Mouse (Mus musculus): Measurements from ENCODE around the gene Mrpl1. TPM values are rescaled to one million over a fixed set of nuclear protein-coding genes. Genes with fewer than 3 reads are reported as not detected.

Gene Mrpl1
- total RNA-seq, 4 experiments from 2014 or later, result 21.1 to 25.7 (median 22.2) TPM

DNA sequence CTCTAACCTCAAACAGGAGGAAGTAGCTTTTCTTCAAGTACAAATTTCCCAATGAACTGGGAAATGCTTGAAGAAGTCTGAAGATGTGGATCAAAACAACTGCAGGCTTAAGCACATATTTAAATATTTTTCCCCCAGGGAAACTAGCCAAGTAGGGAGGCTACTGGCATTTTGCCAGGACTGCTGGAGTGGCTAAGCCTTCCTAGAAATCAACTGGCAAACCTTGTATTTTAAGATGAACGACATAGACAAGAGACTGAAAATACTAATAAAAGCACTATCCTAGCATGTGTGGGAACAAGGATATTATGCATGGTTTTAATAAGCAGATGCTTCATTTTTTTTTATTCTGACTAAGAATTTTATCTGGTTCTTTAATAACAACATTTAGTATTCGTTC, 2.4 kb upstream of the Mrpl1 start:
- no peak for DNase-seq (ENCODE audit: low spot score in 2 of 2)

DNA sequence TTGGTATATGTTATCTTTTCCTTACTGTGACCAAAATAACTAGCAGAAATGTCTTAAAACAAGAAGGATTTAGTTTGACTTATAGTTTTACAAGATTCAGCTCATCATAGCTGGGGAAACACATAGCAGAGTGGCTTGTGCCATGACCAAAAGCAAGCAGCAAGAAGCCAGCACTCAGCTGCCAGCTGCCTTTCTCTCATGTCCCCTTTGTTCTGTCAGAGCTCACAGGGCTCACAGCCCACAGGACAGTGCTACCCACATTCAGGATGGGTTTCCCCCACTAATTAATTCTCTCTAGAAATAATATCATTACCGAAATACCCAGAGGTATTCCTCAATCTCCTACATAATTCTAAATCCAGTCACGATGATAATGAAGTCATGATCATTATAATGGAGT, 1.8 kb upstream of the Mrpl1 start:
- no peak for DNase-seq (ENCODE audit: low spot score in 2 of 2)

DNA sequence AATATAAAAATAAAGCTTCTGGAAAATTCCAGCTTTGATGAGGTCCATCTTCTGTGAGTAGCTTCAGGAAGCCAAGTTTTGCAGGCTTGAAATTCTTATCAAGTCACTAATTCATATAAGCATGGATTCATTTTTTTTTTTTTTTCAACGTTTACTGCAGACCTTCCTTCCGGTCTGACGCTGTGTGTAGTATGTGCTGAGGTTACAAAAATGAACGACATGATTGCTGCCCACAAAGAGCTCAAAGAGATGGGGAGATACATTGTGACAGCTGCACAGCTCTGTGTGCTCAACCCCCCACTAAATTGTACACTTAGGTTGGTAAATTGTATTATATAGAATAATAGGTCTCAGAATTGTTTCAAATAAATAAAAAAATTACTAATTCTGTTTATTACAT, 750 bp upstream of the Mrpl1 start:
- no peak for DNase-seq (ENCODE audit: low spot score in 2 of 2)

DNA sequence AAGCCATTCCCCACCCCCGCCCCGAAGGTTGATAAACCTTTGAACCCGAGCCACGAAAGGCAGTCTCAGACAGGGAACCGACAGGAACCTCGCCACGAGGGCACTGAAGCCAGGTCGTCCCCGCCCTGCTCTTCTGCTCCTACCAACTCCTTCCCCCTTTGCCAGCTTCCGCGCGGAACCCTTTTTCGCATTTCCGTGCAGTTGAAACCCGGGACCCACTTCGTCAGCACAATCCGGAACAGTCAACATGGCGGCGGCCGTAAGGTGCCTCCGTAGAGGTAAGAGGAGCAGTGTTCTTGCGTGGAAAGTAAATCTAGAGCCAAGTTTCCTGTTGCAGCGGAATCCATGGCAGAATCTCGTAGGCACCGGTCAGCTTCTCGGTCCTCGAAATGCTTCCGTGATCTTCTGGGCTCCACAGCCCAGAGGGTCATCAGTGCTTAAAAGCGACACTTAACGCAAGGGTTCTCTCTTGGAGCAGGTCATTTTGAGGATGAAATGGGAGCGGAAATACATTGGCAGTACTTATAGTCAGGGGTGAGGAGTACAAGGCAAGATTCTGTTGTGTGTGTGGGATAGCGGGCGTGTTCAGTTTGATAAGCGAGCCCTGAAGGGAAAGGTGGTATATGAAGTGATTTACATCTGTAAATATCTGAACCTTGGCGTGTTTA, 757 bp downstream of the Mrpl1 start:
- peak; percentile 87 to 89 for DNase-seq (ENCODE audit: low spot score in 2 of 2)

DNA sequence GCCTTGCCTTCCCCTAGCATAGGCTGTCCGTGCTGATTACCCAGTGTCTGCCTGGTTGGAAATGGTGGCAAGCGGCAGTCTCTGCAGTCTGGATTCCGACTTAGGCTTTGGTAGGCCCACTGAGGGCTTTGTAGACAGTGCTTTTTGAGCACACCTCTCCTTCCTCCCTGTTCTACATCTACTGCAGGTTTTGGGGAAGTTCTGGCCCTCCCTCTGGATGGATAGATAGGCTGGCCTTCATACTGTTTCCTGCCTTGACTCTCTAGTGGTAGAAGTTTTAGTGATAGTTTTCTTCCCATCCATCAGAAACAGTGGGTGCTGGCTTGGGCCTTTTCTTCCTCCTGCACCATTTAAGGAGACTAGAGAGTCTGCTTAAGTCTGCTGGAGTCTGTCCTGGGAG, 9.4 kb downstream of the Mrpl1 start:
- DNase-seq (ENCODE audit: low spot score in 2 of 2), result no peak

DNA sequence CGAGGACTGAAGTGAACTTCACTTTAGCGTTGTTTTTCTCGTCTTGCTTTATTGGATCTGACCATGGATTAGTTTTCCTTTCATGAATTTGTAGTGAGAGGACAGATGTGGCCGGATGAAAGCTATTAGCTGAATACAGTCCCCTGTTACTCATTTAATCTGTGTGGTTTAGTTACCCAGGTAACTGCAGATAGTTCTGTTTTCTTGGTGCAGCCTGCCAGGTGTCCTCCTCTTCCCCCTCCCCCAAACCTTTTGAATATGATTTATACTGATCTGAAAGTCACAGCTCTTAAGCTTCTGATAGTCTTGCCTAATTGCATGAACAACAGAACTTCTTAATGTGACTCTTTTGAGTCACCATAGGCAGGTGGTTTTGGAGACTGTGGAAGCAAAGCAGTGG, 10.2 kb downstream of the Mrpl1 start:
- DNase-seq (ENCODE audit: low spot score in 2 of 2), result no peak

DNA sequence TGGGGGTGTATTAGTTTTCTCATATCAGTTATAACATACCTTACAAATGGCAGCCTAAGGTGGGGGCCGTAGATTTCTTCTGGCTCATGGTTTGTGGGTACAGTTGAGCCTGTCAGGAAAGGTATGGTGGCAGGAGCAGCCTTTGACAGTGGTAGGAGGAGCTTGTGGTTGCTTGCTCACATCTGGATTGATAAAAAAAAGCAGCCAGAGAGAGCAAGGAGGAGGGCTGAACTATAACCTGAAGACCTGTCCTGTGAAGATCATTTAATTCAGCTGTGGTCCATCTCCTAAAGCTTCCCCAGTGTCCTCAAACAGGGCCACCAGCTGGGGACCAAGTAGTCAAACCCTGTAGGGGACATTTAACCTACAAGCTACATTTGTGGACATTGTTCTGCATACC, 12.0 kb downstream of the Mrpl1 start:
- DNase-seq (ENCODE audit: low spot score in 2 of 2), result no peak

DNA sequence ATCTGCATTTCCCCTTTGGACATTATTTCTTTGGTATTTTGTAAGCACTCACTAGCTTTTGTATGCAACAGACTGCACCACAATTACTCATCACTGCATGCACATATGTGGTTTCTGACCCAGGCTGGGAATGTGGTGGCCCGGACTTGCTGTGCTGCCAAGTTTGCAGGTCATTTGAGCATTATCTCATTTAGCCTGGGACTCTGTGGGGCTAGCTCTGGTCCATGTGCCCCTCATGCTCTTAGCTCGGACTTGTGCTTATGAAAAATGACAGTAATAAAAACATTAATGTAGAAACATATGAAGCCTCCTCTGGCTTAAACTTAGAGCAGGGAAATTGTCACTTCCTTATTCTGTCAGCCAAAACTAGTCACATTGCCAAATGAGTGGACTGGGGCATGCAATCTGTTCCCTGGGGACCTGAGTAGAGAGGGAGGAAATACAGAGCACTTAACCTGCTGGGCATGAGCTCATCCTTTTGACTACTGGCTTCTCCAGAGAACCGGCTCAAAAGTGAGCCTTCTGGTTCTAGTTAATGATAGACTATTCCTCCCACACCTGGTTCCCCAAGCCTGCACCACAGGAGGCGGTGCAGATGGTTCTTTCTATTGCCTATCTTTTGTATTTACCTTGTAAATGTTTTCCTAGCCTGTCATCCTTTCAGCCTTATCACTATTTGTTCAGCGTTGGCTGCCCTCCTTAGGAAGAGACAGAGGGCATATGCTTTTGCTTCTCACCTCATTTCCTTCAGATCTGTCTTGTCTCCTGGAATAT, 12.7 kb downstream of the Mrpl1 start:
- no peak for DNase-seq (ENCODE audit: low spot score in 2 of 2)

DNA sequence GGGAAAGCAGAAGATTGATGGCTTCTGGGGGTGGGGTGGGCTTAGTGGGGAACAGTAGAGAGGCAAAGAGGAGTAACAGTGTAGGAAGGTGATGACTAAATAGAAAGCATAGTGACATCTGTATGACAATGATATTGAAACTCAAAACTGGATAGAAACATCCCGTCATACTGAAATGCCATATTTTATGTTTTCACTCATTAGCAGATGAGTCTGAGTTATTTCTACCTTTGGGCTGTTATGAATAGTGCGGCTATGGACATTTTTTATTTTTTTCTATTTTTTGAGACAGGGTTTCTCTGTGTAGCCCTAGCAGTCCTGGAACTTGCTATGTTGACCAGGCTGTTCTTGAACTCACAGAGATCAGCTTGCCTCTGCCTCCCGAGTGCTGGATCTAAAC, 13.7 kb downstream of the Mrpl1 start:
- DNase-seq (ENCODE audit: low spot score in 2 of 2), result no peak

DNA sequence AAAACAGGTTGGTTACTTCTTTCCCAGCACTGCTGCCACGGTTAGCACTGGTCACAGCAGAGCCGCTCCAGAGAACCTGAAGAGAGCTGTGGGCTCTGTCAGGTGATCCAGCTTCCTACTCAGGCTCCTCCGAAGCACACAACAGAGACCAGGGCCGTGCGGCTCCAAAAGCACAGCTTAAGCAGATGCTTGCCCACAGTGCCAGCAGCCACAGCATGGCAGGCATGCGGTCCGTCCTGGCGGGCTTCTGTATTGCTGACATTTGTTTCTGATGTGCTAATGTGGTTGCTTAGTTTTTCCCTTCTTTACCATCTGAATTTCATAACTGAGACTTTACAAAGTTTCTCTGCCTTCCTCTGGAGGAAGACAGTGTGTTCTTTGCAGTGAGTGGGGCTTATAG, 17.2 kb downstream of the Mrpl1 start:
- no peak for DNase-seq (ENCODE audit: low spot score in 2 of 2)

DNA sequence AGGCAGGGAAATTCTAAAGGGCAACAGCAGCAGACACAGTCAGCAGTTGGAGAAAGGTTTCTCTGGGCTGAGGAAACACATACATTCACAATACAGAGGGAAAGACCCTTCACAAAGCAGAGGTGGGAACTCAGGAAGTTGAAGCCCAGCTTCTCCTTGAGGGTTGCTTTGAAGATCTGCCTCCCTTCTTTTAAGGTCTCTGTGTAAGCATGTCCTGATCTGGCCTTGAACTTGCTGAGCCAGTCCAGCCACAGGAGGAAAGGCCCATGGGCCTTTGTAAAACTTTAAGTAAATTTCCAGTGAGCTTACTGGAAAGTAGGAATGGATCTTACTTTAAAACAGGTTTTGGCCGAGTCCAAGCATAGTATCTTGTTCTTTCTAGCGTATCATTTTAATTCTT, 19.7 kb downstream of the Mrpl1 start:
- no peak for DNase-seq (ENCODE audit: low spot score in 2 of 2)

DNA sequence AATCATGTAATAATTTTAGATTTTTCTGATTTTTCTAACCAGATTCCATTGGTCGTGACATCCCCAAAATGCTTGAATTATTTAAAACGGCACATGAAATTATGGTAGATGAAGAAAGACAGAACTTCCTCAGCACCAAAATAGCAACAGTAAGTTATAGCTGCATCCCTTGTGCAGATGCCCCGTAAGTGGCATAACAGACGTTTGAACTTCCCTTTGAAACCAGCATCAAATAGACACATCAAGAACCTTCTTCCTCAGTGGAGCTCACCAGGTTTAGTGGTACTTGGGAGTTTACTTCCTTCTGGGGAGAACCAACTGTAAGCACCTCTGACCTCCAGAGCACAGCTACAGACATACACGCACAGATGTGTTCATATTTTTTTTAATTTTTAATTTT, 29.5 kb downstream of the Mrpl1 start:
- DNase-seq (ENCODE audit: low spot score in 2 of 2), result no peak

DNA sequence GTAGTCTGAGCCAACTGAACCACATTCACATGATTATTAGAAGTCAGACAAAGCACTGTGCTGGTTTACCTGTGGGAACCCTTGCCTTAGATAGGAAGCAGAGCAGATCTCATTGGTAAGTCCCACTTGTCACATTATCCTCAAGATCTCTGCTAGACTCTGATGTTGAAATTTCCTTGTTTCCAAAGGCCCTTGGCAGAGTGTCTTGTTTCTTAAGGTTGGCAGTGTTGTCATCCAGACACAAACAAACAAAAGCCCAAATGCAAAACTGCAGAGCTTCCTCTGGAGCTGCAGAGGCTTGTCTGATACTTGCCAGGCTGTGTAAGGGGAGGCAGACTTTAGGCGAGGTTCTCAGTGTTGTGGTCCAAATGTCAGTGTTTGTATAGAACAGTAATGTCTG, 31.6 kb downstream of the Mrpl1 start:
- no peak for DNase-seq (ENCODE audit: low spot score in 2 of 2)

DNA sequence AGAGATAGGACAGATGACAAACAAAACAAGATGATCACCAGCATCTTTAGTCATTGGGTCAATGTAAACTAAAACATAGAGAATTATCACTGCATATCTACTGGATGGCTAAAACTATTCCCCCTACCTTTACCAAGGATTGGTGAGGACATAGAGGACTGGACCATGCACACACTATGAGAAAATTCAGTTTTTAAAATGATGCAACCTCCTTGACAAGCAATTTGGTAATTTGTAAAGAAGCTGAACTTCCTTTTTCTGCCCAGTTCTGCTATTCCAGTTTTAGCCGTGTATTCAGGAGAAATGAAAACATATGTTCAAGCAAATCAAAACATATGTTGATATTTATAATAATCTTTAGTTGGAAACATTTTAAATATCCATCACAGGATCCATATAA, 35.2 kb downstream of the Mrpl1 start:
- DNase-seq (ENCODE audit: low spot score in 2 of 2), result no peak

DNA sequence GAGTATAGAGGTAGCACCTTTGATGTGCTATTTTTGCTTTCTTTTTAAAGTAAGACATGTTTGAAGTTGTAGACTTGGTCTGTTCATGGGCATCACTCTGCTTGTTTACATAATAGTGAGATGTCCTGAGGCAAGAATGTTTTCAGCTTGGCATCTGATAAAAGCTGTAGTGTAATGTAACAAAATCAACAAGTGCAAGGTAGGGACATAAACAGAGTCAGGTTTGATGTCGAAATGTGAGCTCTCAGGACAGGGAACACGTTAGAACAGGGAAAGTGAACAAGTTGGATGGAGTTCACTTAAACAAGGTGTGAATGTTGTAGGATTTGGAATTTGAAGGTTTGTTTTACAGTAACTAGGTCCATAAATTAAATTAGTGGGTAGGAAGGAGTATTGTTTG, 44.7 kb downstream of the Mrpl1 start:
- DNase-seq (ENCODE audit: low spot score in 2 of 2), result no peak

DNA sequence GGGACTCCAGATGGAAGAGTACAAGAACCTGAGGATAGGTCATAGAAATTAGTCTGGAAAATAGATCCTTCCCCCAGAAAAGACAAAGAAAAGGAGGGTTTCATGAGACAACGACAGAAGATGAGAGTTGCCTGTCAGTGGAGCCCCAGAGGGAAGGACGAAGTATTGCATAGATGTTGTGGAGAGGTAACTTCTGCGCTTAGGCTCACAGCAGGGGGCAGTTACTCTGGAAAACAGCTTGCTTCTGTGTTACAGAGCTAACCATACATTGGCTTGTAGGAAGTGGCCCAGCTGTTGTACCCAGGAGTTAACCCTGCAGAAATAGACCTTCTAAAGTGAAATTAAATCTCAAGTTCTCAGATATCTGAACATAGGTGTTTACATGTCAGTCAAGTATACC, 45.9 kb downstream of the Mrpl1 start:
- DNase-seq (ENCODE audit: low spot score in 2 of 2), result no peak

DNA sequence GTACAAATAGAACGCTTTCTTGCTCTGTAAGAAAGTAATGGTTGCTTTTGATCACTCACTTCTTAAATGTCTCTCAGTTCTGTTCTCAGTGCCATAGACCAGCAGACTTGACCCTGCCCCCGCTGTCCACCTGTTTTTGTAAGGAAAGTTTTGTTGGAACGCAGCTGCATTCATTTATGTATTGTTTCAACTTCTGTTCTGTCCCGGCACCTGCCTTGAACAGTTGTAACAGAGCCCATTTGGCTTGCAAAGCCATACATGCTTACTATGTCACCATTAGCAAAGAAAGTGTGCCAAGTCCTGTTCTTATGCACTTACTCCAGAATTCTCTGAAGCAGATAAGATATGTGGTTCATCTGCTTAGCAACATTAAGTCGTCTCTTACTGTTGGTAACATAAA, 48.9 kb downstream of the Mrpl1 start:
- DNase-seq (ENCODE audit: low spot score in 2 of 2), result no peak

DNA sequence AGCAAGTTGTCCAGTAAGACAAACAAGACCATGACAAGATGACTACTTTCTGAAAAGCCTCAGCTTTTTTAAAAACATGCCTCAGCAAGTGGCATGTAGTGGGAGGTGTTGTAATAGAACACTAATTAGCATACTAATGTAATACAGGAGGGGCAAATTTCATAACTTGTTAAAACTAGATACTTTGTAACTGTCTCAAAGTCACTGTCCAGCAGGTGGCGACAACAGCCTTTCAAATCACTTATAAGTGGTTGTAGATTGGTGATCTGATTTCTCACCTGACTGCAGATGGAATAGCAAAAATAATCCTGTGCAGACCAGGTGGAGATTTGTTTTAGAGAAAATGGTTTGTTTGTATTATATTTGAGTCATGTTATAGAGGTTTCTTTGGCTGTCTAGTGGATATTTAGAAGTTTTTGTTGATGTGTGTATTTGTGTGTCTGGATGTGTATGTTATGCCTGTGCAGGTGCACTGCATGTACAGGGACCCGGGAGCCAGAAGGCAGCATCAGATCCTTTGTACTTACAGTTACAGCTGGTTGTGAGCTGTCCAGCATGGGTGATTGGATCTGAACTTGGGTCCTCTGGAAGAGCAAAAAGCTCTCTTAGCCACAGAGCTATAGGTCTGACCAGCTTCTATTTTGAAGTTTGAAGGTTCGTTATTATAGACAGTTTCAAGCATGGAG, 57.9 kb downstream of the Mrpl1 start:
- peak; percentile 10 to 17 for DNase-seq (ENCODE audit: low spot score in 2 of 2)

DNA sequence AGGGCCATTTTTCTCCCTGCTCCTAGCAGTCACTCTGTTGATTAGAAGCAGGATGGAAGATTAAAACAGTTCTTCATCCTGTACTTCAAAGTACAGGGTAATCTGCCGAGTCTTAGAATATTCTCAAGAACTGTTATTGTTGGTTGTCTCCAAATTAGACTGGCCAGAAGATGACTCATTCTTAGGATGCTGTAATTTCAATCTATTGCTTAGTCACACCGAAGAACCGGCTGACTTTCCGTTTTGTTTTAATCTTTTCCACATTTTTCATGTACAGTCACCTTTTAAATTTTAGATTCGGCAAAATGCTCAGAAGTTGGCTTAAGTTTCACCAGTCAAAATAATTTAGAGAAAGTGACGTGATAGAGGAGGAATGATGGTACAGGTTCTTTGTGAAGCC, 61.8 kb downstream of the Mrpl1 start:
- DNase-seq (ENCODE audit: low spot score in 2 of 2), result no peak

DNA sequence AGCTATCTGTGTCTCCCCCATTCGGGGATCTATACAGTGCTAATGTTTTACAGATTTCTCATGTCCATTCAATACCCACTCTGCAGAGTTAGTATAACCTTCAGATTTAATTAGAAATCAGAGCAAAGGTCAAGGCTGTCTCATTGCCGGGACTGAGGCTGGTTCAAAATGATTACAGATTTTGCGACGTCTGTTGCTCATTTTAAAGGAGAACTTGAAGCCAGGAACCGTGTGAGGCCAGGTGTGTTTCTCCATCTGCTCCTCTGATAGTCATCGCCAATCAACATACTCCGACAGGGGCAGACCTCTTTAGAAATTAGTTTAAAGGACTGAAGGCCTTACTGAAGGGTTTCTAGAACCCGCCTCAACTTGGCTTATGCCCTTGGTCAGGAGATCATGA, 96.5 kb downstream of the Mrpl1 start:
- DNase-seq (ENCODE audit: low spot score in 2 of 2), result no peak

DNA sequence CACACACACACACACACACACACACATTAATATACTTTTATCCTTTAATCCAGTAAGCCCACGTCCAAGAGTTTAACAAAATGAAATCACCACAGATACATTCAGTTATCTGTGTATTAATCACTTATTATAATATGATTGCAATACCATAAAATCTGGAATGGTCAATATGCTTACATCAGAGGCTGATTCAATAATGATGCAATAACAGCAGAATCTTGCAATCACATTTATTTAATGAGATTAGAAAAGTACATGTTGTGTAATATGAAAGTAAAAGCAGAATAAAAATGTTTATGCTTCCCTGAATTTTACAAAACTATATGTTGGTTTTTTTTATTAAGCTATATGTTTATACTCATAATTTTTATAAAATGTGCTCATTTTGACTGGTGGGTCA, 97.0 kb downstream of the Mrpl1 start:
- no peak for DNase-seq (ENCODE audit: low spot score in 2 of 2)

DNA sequence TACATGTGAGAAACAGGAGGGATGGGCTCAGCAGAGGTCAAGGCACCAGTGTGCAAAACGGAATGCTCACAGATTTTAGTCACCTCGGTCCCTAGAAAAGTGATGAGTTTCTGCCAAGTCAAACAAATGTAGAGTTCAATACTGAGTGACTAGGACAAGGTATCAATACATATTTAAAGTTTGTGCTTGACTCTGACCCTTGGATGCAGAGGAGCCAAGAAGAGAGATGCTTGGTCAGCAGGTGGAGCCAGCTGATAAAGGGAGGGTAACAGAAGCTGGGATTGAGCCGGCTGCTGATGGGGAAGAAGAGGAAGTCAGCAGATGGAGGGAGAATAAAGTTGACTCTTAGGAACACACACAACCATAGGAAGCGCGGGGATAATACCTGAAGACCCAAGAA, 97.5 kb downstream of the Mrpl1 start:
- DNase-seq (ENCODE audit: low spot score in 2 of 2), result no peak

DNA sequence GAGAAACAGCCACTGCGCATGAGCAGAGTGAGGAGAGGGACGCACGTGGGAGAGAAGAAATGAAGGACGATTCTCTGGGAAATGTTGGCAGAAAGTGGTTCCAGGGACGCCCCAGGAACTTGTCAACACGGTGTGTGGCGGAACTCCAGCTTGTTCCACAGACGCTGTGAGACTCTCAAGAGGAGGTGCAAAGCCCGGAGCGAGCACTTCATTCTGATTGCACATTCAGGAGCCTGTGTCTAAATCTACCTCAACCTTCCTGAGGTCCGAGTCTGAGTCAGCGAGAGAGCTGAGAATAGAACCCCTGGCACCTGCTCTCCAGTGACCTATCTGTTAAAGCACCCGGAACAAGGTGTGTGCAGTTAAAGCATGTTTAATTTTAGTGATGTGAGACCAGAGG, 98.8 kb downstream of the Mrpl1 start:
- no peak for DNase-seq (ENCODE audit: low spot score in 2 of 2)
